Mouse (Mus musculus) stomach, embryonic 14.5 days (tissue): ENCODE measurements around the gene Hipk3. TPM values are rescaled to one million over a fixed set of nuclear protein-coding genes. Genes with fewer than 3 reads are reported as not detected.

Experiments used
- ATAC-seq: fragments of 200-750 bp; cut with Nextera tagmentation; 2 replicates; pipeline ENCODE4 v1.8.0; 2017; ENCODE audit warnings: low read depth, moderate TSS enrichment; ENCODE audit not compliant: insufficient number of reproducible peaks, insufficient read depth, low FRiP score
- H3K27ac ChIP-seq: fragments of 300-500 bp; sonication (generic); 2 replicates; pipeline ENCODE4 v1.5.1; 2014; ENCODE audit warnings: mild to moderate bottlenecking, low read length, moderate library complexity, mixed read lengths
- H3K27me3 ChIP-seq: fragments of 300-500 bp; sonication (generic); 2 replicates; pipeline ENCODE4 v1.6.1; 2014; ENCODE audit warnings: low read length, control low read depth, mixed read lengths; ENCODE audit not compliant: control insufficient read depth, insufficient read depth
- H3K36me3 ChIP-seq: fragments of 300-500 bp; sonication (generic); 2 replicates; pipeline ENCODE4 v1.6.1; 2014; ENCODE audit warnings: mild to moderate bottlenecking, control low read depth, low read length, moderate library complexity, mixed read lengths; ENCODE audit not compliant: control insufficient read depth, insufficient read depth
- H3K4me1 ChIP-seq: fragments of 300-500 bp; sonication (generic); 2 replicates; pipeline ENCODE4 v1.6.1; 2014; ENCODE audit warnings: low read length, control low read depth, mixed read lengths; ENCODE audit not compliant: control insufficient read depth, insufficient read depth
- H3K4me2 ChIP-seq: fragments of 300-500 bp; sonication (generic); replicated peaks from 2 replicates; pipeline ENCODE4 v1.6.1; 2014; ENCODE audit warnings: low read depth, low read length, control low read depth
- H3K4me3 ChIP-seq: fragments of 300-500 bp; sonication (generic); 2 replicates; pipeline ENCODE4 v1.5.1; 2014; ENCODE audit warnings: low read depth, low read length, control low read depth
- H3K9ac ChIP-seq: fragments of 300-500 bp; sonication (generic); replicated peaks from 2 replicates; pipeline ENCODE4 v1.6.1; 2014; ENCODE audit warnings: low read depth, mild to moderate bottlenecking, control low read depth, low read length, moderate library complexity, mixed read lengths
- H3K9me3 ChIP-seq: fragments of 300-500 bp; sonication (generic); 2 replicates; pipeline ENCODE4 v1.6.1; 2016; ENCODE audit warnings: low read depth, low read length, control low read depth; ENCODE audit not compliant: control insufficient read depth
- WGBS: fragments of 180-500 bp; shearing (Covaris S2); extraction: QIAGEN DNeasy Blood & Tissue Kit; methylation state at CpG from one replicate; pipeline ENCODE4 v1.1.7; 2014; 5-methylcytosine and 5-hydroxymethylcytosine counted together
- polyA plus RNA-seq: library from polyadenylated mRNA; unstranded; fragments of >200 nt; fragmentation: Nextera tagmentation; extraction: Ambion mirVana; gene quantifications from 2 replicates; pipeline ENCODE4 v1.2.1, GENCODE M21; 2014

The Hipk3 gene
- polyA plus RNA-seq = 23.9 and 26.7 TPM in 2 replicates

GRCm38 (mm10) chr2:104493951-104494800, at the start of gene Hipk3:
Hipk3 (minus strand) TSS chr2:104494446.
- H3K9me3 ChIP-seq = no peaks in the 10 kb centered on the region
- ATAC-seq = peak; percentile 93
- H3K9ac ChIP-seq = peak within 1 kb of the TSS; percentile 93
- H3K4me3 ChIP-seq = peak within 1 kb of the TSS; percentile 79
- H3K36me3 ChIP-seq = no peaks in the 10 kb centered on the region
- H3K27me3 ChIP-seq = no peaks in the 10 kb centered on the region
- peak within 1 kb of the TSS; percentile 99 for H3K27ac ChIP-seq
- H3K4me1 ChIP-seq = peaks cover 30% of the 10 kb centered on the region
- under 1% methylated on average over 70 of the region's 98 CpGs for WGBS
- peak within 1 kb of the TSS; percentile 83 for H3K4me2 ChIP-seq

GRCm38 (mm10) chr2:104540286-104540685, 46.0 kb upstream of the Hipk3 start:
- Histone ChIP-seq H3K9ac (no peak overlapping the region), H3K27ac (no peak overlapping the region), H3K4me3 (no peak overlapping the region), H3K36me3 (no peaks in the 10 kb centered on the region), H3K9me3 (no peaks in the 10 kb centered on the region), H3K4me2 (no peak overlapping the region), H3K4me1 (no peaks in the 10 kb centered on the region), H3K27me3 (no peaks in the 10 kb centered on the region)
- WGBS = 54% methylated on average over 2 of the region's 2 CpGs
- ATAC-seq = no peak

GRCm38 (mm10) chr2:104534751-104535150, 40.5 kb upstream of the Hipk3 start:
- Histone ChIP-seq H3K4me2 (no peak overlapping the region), H3K9ac (no peak overlapping the region), H3K4me1 (no peaks in the 10 kb centered on the region), H3K4me3 (no peak overlapping the region), H3K36me3 (no peaks in the 10 kb centered on the region), H3K27ac (no peak overlapping the region), H3K9me3 (no peaks in the 10 kb centered on the region), H3K27me3 (no peaks in the 10 kb centered on the region)
- no peak for ATAC-seq
- 87% methylated on average over 3 of the region's 3 CpGs for WGBS

- no peaks in the 10 kb centered on the region for H3K4me1 ChIP-seq
- no peaks in the 10 kb centered on the region for H3K36me3 ChIP-seq
- 70% methylated on average over 1 of the region's 1 CpGs for WGBS
- no peak overlapping the region for H3K9ac ChIP-seq
- H3K27me3 ChIP-seq = no peaks in the 10 kb centered on the region
- no peak overlapping the region for H3K4me2 ChIP-seq
- no peak for ATAC-seq
- H3K9me3 ChIP-seq = no peaks in the 10 kb centered on the region
- H3K4me3 ChIP-seq = no peak overlapping the region
- H3K27ac ChIP-seq = no peak overlapping the region
Observed at GRCm38 (mm10) chr2:104532548-104532947, 38.3 kb upstream of the Hipk3 start.

GRCm38 (mm10) chr2:104526559-104526958, 32.3 kb upstream of the Hipk3 start:
- Histone ChIP-seq H3K4me1 (no peaks in the 10 kb centered on the region), H3K4me2 (no peak overlapping the region), H3K9me3 (no peaks in the 10 kb centered on the region), H3K4me3 (no peak overlapping the region), H3K36me3 (no peaks in the 10 kb centered on the region), H3K27ac (no peak overlapping the region), H3K27me3 (no peaks in the 10 kb centered on the region), H3K9ac (no peak overlapping the region)
- WGBS = 67% methylated on average over 3 of the region's 3 CpGs
- ATAC-seq = no peak

GRCm38 (mm10) chr2:104525506-104525905, 31.3 kb upstream of the Hipk3 start:
- no peaks in the 10 kb centered on the region for H3K9me3 ChIP-seq
- H3K4me2 ChIP-seq = no peak overlapping the region
- no peaks in the 10 kb centered on the region for H3K4me1 ChIP-seq
- ATAC-seq = no peak
- no peak overlapping the region for H3K4me3 ChIP-seq
- H3K36me3 ChIP-seq = no peaks in the 10 kb centered on the region
- no peak overlapping the region for H3K27ac ChIP-seq
- no peak overlapping the region for H3K9ac ChIP-seq
- WGBS = 26% methylated on average over 5 of the region's 5 CpGs
- H3K27me3 ChIP-seq = no peaks in the 10 kb centered on the region

GRCm38 (mm10) chr2:104511622-104512021, 17.4 kb upstream of the Hipk3 start:
- Histone ChIP-seq H3K4me1 (no peaks in the 10 kb centered on the region), H3K27ac (no peak overlapping the region)

GRCm38 (mm10) chr2:104502388-104502787, 8.1 kb upstream of the Hipk3 start:
- ATAC-seq = no peak
- Histone ChIP-seq H3K4me3 (no peak overlapping the region), H3K4me2 (no peak overlapping the region), H3K36me3 (no peaks in the 10 kb centered on the region), H3K4me1 (peaks cover 8% of the 10 kb centered on the region), H3K9me3 (no peaks in the 10 kb centered on the region), H3K27me3 (no peaks in the 10 kb centered on the region), H3K27ac (no peak overlapping the region), H3K9ac (no peak overlapping the region)
- 61% methylated on average over 3 of the region's 3 CpGs for WGBS

More at GRCm38 (mm10) chr2:104511622-104512021, 17.4 kb upstream of the Hipk3 start:
- Histone ChIP-seq H3K27me3 (no peaks in the 10 kb centered on the region), H3K4me2 (no peak overlapping the region), H3K36me3 (no peaks in the 10 kb centered on the region), H3K9ac (no peak overlapping the region), H3K4me3 (no peak overlapping the region), H3K9me3 (no peaks in the 10 kb centered on the region)
- 81% methylated on average over 8 of the region's 8 CpGs for WGBS
- ATAC-seq = no peak
